Comparison of ENCODE assay signal across 8 mouse cellular contexts in the genomic region with DNA sequence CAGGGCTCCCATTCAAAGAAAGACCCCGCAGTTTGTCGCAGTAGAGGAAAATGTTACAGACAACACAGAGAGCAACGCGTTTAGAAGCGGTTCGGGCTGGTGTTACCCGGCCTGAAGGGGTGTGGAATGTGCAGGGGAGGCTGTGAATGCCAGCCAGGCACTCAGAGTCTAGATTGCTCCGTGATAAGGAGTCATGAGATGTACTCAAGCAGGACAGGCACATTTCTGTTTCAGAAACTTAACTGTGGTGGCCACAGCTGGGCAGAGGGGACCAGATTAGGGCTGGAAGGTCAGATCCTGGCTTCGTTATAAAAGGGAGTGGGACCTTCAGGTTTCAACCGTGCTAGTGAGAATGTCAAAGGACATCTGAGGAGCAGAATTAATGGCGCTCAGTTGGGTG. TPM values are rescaled to one million over a fixed set of nuclear protein-coding genes. Genes with fewer than 3 reads are reported as not detected.
DNase-seq lines count a peak whose midpoint lies in the region; ATAC-seq and TF ChIP-seq lines count a peak whose summit lies in the region.

No protein-coding gene starts in this region.

- no peaks in the 10 kb centered on the region for H3K9me3 ChIP-seq in forebrain, embryonic 16.5 days (ENCODE audit: control insufficient read depth, low read length)
- no peaks in the 10 kb centered on the region for H3K9me3 ChIP-seq in limb, embryonic 11.5 days (ENCODE audit: control insufficient read depth, low read length)
- no peaks in the 10 kb centered on the region for H3K9me3 ChIP-seq in midbrain, embryonic 10.5 days (replicated peaks)

- no peak for TF ChIP-seq CTCF in C2C12 (IDR thresholded peaks at IDR 0.05; ENCODE audit: control insufficient read depth, insufficient read depth, insufficient read length)

- WGBS in forebrain, embryonic 16.5 days = 3% methylated on average over 11 of the region's 11 CpGs
- 3% methylated on average over 11 of the region's 11 CpGs for WGBS in limb, embryonic 11.5 days
- 2% methylated on average over 11 of the region's 11 CpGs for WGBS in midbrain, embryonic 10.5 days

- peak; percentile 73 for DNase-seq in ES-CJ7 (ENCODE audit: low read depth, low spot score)
- DNase-seq in limb, embryonic 11.5 days (ENCODE audit: low spot score) = no peak
- no peak for DNase-seq in midbrain, embryonic 10.5 days (ENCODE audit: low spot score)
- no peak for DNase-seq in adrenal gland, adult 18-20 months (ENCODE audit: low spot score in 2 of 2)
- no peak for DNase-seq in adrenal gland, postnatal 25 days
- DNase-seq in layer of hippocampus, adult 11-12 months (ENCODE audit: low spot score) = no peak

- peak overlapping the region; percentile 74 for H3K9ac ChIP-seq in forebrain, embryonic 16.5 days (replicated peaks; ENCODE audit: low read depth, low read length)
- H3K9ac ChIP-seq in limb, embryonic 11.5 days (ENCODE audit: low read length) = peak overlapping the region; percentile 35

- peak overlapping the region; percentile 82 for H3K4me2 ChIP-seq in forebrain, embryonic 16.5 days (ENCODE audit: low read length)
- peak overlapping the region; percentile 51 for H3K4me2 ChIP-seq in limb, embryonic 11.5 days (ENCODE audit: low read depth, severe bottlenecking)

- H3K79me3 ChIP-seq in C2C12 (ENCODE audit: low read depth) = no peaks in the 10 kb centered on the region

- H3K36me3 ChIP-seq in C2C12 (ENCODE audit: control insufficient read depth, insufficient read depth) = no peaks in the 10 kb centered on the region
- no peaks in the 10 kb centered on the region for H3K36me3 ChIP-seq in forebrain, embryonic 16.5 days (ENCODE audit: control insufficient read depth, insufficient read depth)
- no peaks in the 10 kb centered on the region for H3K36me3 ChIP-seq in limb, embryonic 11.5 days (ENCODE audit: control insufficient read depth, insufficient read depth, low read length)
- no peaks in the 10 kb centered on the region for H3K36me3 ChIP-seq in midbrain, embryonic 10.5 days

- H3K79me2 ChIP-seq in C2C12 (ENCODE audit: control insufficient read depth, insufficient read depth) = no peaks in the 10 kb centered on the region

- peak overlapping the region; percentile 97 for H3K27ac ChIP-seq in forebrain, embryonic 16.5 days (ENCODE audit: low read length)
- peak overlapping the region; percentile 89 for H3K27ac ChIP-seq in limb, embryonic 11.5 days (replicated peaks; ENCODE audit: low read depth, low read length)
- peak overlapping the region; percentile 95 for H3K27ac ChIP-seq in midbrain, embryonic 10.5 days (replicated peaks)

- H3K27me3 ChIP-seq in C2C12 (ENCODE audit: control insufficient read depth, insufficient read depth, insufficient read length) = no peaks in the 10 kb centered on the region
- no peaks in the 10 kb centered on the region for H3K27me3 ChIP-seq in forebrain, embryonic 16.5 days (replicated peaks; ENCODE audit: control insufficient read depth, insufficient read depth, low read length)
- no peaks in the 10 kb centered on the region for H3K27me3 ChIP-seq in limb, embryonic 11.5 days (ENCODE audit: control insufficient read depth, insufficient read depth, low read length)
- H3K27me3 ChIP-seq in midbrain, embryonic 10.5 days (ENCODE audit: low read depth, poor library complexity, severe bottlenecking) = no peaks in the 10 kb centered on the region

- H3K4me1 ChIP-seq in forebrain, embryonic 16.5 days (replicated peaks; ENCODE audit: control insufficient read depth, insufficient read depth, low read length) = peaks cover 27% of the 10 kb centered on the region
- H3K4me1 ChIP-seq in limb, embryonic 11.5 days (ENCODE audit: control insufficient read depth, insufficient read depth, low read length) = peaks cover 35% of the 10 kb centered on the region
- H3K4me1 ChIP-seq in midbrain, embryonic 10.5 days = peaks cover 62% of the 10 kb centered on the region

- peak overlapping the region; percentile 45 for H3ac ChIP-seq in C2C12 (ENCODE audit: control insufficient read depth, insufficient read length, low read depth)

- peak overlapping the region; percentile 28 for H3K4me3 ChIP-seq in C2C12 (ENCODE audit: insufficient read depth, poor library complexity, severe bottlenecking)
- peak overlapping the region; percentile 55 for H3K4me3 ChIP-seq in forebrain, embryonic 16.5 days (replicated peaks; ENCODE audit: low read length)
- H3K4me3 ChIP-seq in limb, embryonic 11.5 days (ENCODE audit: low read depth, low read length) = peak overlapping the region; percentile 27
- H3K4me3 ChIP-seq in midbrain, embryonic 10.5 days = peak overlapping the region; percentile 61

- peak; percentile 36 for ATAC-seq in forebrain, embryonic 16.5 days
- ATAC-seq in limb, embryonic 11.5 days (ENCODE audit: insufficient number of reproducible peaks, low FRiP score, low TSS enrichment, low read depth) = peak; percentile 20

TF ChIP-seq in C2C12, 6 proteins besides CTCF, POLR2A, EP300 and RAD21:
- TF ChIP-seq MAX (IDR thresholded peaks at IDR 0.05) = peak; percentile 8
- TF ChIP-seq FOSL1 (IDR thresholded peaks at IDR 0.05; ENCODE audit: insufficient read depth, low read length, poor library complexity, severe bottlenecking) = no peak
TF ChIP-seq in C2C12: peak in this region for 1.

RNA-seq across cellular contexts. Expression of a gene that starts 8.8 kb away (rescaled TPM):
- polyA plus RNA-seq in C2C12 (2012; fragmentation: generic; extraction: Trizol) = 144 TPM
- 290 and 318 TPM in 2 replicates for polyA plus RNA-seq in forebrain, embryonic 16.5 days (2015; fragmentation: Nextera tagmentation; extraction: Ambion mirVana)
- polyA plus RNA-seq in limb, embryonic 11.5 days (2014; fragmentation: Nextera tagmentation; extraction: Ambion mirVana) = 309 and 322 TPM in 2 replicates
- 326 and 382 TPM in 2 replicates for polyA plus RNA-seq in midbrain, embryonic 10.5 days (2016; fragmentation: Nextera tagmentation; extraction: Ambion mirVana)
- total RNA-seq in adrenal gland, adult 18-20 months (2021) = 100 to 1,000 TPM; 836 to 847 TPM
- 749 and 764 TPM in 2 replicates for total RNA-seq in adrenal gland, postnatal 25 days (2021)

RNA-seq across cellular contexts. Expression of a gene that starts 48.2 kb away (rescaled TPM):
- polyA plus RNA-seq in C2C12 (2012; fragmentation: generic; extraction: Trizol) = 0.05 TPM
- polyA plus RNA-seq in forebrain, embryonic 16.5 days (2015; fragmentation: Nextera tagmentation; extraction: Ambion mirVana) = 0.07 and 0.16 TPM in 2 replicates
- 0.09 TPM in 1 of 2 replicates, not detected in the other for polyA plus RNA-seq in limb, embryonic 11.5 days (2014; fragmentation: Nextera tagmentation; extraction: Ambion mirVana)
- 0.06 TPM in 1 of 2 replicates, not detected in the other for polyA plus RNA-seq in midbrain, embryonic 10.5 days (2016; fragmentation: Nextera tagmentation; extraction: Ambion mirVana)
- 10 to 100 TPM in 1 of 2 experiments, 1 to 10 TPM in 1; 5.2 to 15.0 TPM for total RNA-seq in adrenal gland, adult 18-20 months (2021)
- 5.5 and 6.4 TPM in 2 replicates for total RNA-seq in adrenal gland, postnatal 25 days (2021)
